Mouse (Mus musculus) testis, adult 2 months (tissue): ENCODE results near the gene Pi4kb. TPM values are rescaled to one million over a fixed set of nuclear protein-coding genes. Genes with fewer than 3 reads are reported as not detected.
A peak's percentile ranks its signal among the peaks of the same experiment; 100 is the strongest.

Experiments used
- H3K27ac ChIP-seq: fragments of 200-500 bp; 2 replicates; pipeline ENCODE4 v1.5.1; 2012; ENCODE audit warnings: low read depth, low read length; ENCODE audit not compliant: control insufficient read depth, insufficient read depth
- H3K27me3 ChIP-seq: fragments of 200-500 bp; 2 replicates; pipeline ENCODE4 v1.6.1; 2012; ENCODE audit warnings: mild to moderate bottlenecking, low read length, moderate library complexity; ENCODE audit not compliant: control insufficient read depth, insufficient read depth
- H3K36me3 ChIP-seq: fragments of 200-500 bp; 2 replicates; pipeline ENCODE4 v1.6.1; 2012; ENCODE audit warnings: mild to moderate bottlenecking, low read length; ENCODE audit not compliant: control insufficient read depth, insufficient read depth
- H3K4me1 ChIP-seq: fragments of 200-500 bp; 2 replicates; pipeline ENCODE4 v1.6.1; 2012; ENCODE audit warnings: low read length; ENCODE audit not compliant: control insufficient read depth, insufficient read depth
- H3K4me3 ChIP-seq: fragments of 200-500 bp; 2 replicates; pipeline ENCODE4 v1.5.1; 2012; ENCODE audit warnings: low read depth, mild to moderate bottlenecking, low read length, moderate library complexity, mixed read lengths; ENCODE audit not compliant: control insufficient read depth
- CTCF ChIP-seq: fragments of 200-500 bp; IDR thresholded peaks from 2 replicates; pipeline ENCODE4 v1.5.1; 2012; ENCODE audit warnings: low read depth, mild to moderate bottlenecking, inconsistent platforms, low read length, moderate library complexity; ENCODE audit not compliant: control insufficient read depth, insufficient read depth, insufficient replicate concordance
- POLR2A ChIP-seq: fragments of 200-500 bp; IDR thresholded peaks from 2 replicates; pipeline ENCODE4 v1.6.1; 2012; ENCODE audit warnings: low read depth, mild to moderate bottlenecking, inconsistent platforms, low read length, moderate library complexity; ENCODE audit not compliant: control insufficient read depth
- polyA plus RNA-seq: library from polyadenylated mRNA; depleted of rRNA; stranded (reverse); fragments of >200 nt; gene quantifications from 2 replicates; pipeline ENCODE4 v1.2.3, GENCODE M21; 2012; rRNA removed

Gene Pi4kb
- polyA plus RNA-seq, 1 experiment: 24.1 TPM

DNA sequence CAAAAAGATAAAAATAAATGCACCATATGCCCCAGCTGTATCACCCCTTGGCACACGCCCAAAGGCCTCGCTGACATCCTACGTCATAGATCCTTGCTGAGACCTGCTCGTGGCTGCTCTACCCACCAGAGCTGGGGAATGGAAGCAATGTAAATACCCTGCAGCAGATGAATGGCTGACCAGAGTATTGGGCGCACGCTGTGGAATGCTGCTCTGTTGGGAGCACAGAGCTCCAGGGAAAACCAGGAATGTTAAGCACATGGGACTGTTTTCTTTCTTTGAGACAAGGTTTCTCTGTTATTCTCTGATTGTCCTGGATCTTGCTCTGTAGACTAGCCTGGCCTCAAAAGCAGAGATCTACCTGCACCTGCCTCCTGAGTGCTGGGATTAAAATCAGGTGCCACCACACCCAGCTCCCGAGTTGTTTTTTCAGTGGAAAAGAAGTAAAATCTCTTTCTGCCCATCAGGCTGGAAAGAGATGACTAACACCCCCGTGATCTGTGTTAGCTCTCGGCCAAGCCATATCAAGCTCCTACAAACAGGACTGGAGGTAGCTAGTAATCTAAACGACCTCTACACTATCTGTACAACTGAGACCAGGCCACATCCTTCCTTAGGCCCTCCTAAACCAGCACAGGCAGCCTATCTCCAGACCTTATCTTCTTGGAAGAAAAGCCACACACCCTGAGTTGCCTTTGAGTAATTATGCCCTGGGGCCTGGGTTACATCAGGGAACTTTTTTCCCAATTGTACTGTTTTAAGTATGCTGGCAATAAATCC, 80.1 kb downstream of the Pi4kb start:
- Histone ChIP-seq H3K27ac (peak overlapping the region; percentile 9; the same call in 1 of the 2 replicates), H3K36me3 (no peaks in the 10 kb centered on the region; the same call in 1 of the 2 replicates), H3K4me1 (no peaks in the 10 kb centered on the region), H3K4me3 (no peak overlapping the region), H3K27me3 (no peaks in the 10 kb centered on the region)
- no peak for TF ChIP-seq POLR2A
- no peak for TF ChIP-seq CTCF

DNA sequence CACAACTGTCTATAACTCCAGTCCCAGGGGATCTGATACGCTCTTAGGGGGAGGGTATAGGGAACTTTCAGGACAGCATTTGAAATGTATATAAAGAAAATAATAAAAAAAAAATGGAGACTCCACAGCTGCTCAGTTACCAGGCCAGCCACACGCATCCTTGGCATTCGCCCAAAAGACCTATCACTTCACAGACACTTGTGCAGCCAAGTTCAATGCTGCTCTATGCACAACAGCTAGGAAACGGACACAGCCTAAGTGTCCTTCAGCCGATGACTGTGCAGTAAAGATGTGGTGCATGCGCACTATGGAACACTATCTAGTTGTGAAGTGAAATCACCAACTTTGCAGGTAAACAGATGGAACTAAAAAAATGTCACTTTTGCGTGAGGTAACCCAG, 81.7 kb downstream of the Pi4kb start:
- H3K4me1 ChIP-seq: no peaks in the 10 kb centered on the region
- TF ChIP-seq CTCF (no peak), POLR2A (no peak)

More for the DNA sequence above, 81.7 kb downstream of the Pi4kb start:
- H3K27ac ChIP-seq: no peak overlapping the region
- no peak overlapping the region for H3K4me3 ChIP-seq
- no peaks in the 10 kb centered on the region for H3K27me3 ChIP-seq
- H3K36me3 ChIP-seq: peaks cover 1% of the 10 kb centered on the region; the same call in 1 of the 2 replicates

Other genes with a start within 250 kb of the Pi4kb start
- gene Cgn, start 188.2 kb upstream of the Pi4kb start, polyA plus RNA-seq: 12.6 and 17.4 TPM in 2 replicates
- 13.9 and 15.9 TPM in 2 replicates for gene Pogz, start 137.2 kb upstream of the Pi4kb start, polyA plus RNA-seq
- gene Psmb4, start 87.8 kb upstream of the Pi4kb start, polyA plus RNA-seq: 140 and 167 TPM in 2 replicates
- 19.4 and 24.6 TPM in 2 replicates for gene Selenbp1, start 41.7 kb upstream of the Pi4kb start, polyA plus RNA-seq
- 12.1 and 13.6 TPM in 2 replicates for gene Rfx5, start 20.7 kb upstream of the Pi4kb start, polyA plus RNA-seq
- 37.7 and 43.3 TPM in 2 replicates for gene Zfp687, start 40.7 kb downstream of the Pi4kb start, polyA plus RNA-seq
- gene Psmd4, start 67.9 kb downstream of the Pi4kb start, polyA plus RNA-seq: 209 and 219 TPM in 2 replicates
- gene Pip5k1a, start 132.2 kb downstream of the Pi4kb start, polyA plus RNA-seq: 14.4 and 17.8 TPM in 2 replicates
- gene Vps72, start 136.3 kb downstream of the Pi4kb start, polyA plus RNA-seq: 31.8 and 32.6 TPM in 2 replicates
- 8.6 and 10.4 TPM in 2 replicates for gene Tmod4, start 149.7 kb downstream of the Pi4kb start, polyA plus RNA-seq
- 41.4 and 43.3 TPM in 2 replicates for gene Scnm1, start 159.3 kb downstream of the Pi4kb start, polyA plus RNA-seq
- 7.5 and 7.9 TPM in 2 replicates for gene Lysmd1, start 159.4 kb downstream of the Pi4kb start, polyA plus RNA-seq
- 0.81 and 0.82 TPM in 2 replicates for gene Tnfaip8l2, start 167.6 kb downstream of the Pi4kb start, polyA plus RNA-seq
- 31.3 and 38.5 TPM in 2 replicates for gene Sema6c, start 185.7 kb downstream of the Pi4kb start, polyA plus RNA-seq
- gene Gabpb2, start 243.2 kb downstream of the Pi4kb start, polyA plus RNA-seq: 5.2 and 5.6 TPM in 2 replicates